Mouse (Mus musculus) 416B (cell line): ENCODE results near the gene AI661453.
A peak's percentile ranks its signal among the peaks of the same experiment; 100 is the strongest.

Experiments used
- DNase-seq: peaks from one replicate; pipeline ENCODE4 v3.0.0; 2011; ENCODE audit warnings: low read depth

AI661453 gene

GRCm38 (mm10) chr17:47467659-47468058, 31.2 kb downstream of the AI661453 start:
- DNase-seq = no peak

- DNase-seq = no peak
Measured at GRCm38 (mm10) chr17:47468063-47468462, 31.6 kb downstream of the AI661453 start.

GRCm38 (mm10) chr17:47468466-47468865, 32.1 kb downstream of the AI661453 start:
- DNase-seq = no peak

- no peak for DNase-seq
Measured at GRCm38 (mm10) chr17:47469642-47470041, 33.2 kb downstream of the AI661453 start.

GRCm38 (mm10) chr17:47470121-47470520, 33.7 kb downstream of the AI661453 start:
- no peak for DNase-seq

GRCm38 (mm10) chr17:47470686-47471085, 34.3 kb downstream of the AI661453 start:
- DNase-seq = no peak

- DNase-seq = peak; percentile 29
Measured at GRCm38 (mm10) chr17:47472435-47473350, 36.3 kb downstream of the AI661453 start.

- DNase-seq = peak; percentile 56
Measured at GRCm38 (mm10) chr17:47473434-47473974, 37.1 kb downstream of the AI661453 start.

GRCm38 (mm10) chr17:47474250-47474649, 37.8 kb downstream of the AI661453 start:
- no peak for DNase-seq

GRCm38 (mm10) chr17:47475181-47475580, 38.8 kb downstream of the AI661453 start:
- DNase-seq = no peak

GRCm38 (mm10) chr17:47475714-47476113, 39.3 kb downstream of the AI661453 start:
- peak; percentile 43 for DNase-seq

GRCm38 (mm10) chr17:47479887-47480286, 43.5 kb downstream of the AI661453 start:
- peak; percentile 15 for DNase-seq

- peak; percentile 80 for DNase-seq
Measured at GRCm38 (mm10) chr17:47482401-47482800, 46.0 kb downstream of the AI661453 start.

- DNase-seq = peak; percentile 66
Measured at GRCm38 (mm10) chr17:47484241-47484921, 48.0 kb downstream of the AI661453 start.

- no peak for DNase-seq
Measured at GRCm38 (mm10) chr17:47484993-47485392, 48.6 kb downstream of the AI661453 start.

- no peak for DNase-seq
Measured at GRCm38 (mm10) chr17:47485791-47486190, 49.4 kb downstream of the AI661453 start.

- no peak for DNase-seq
Measured at GRCm38 (mm10) chr17:47490791-47491190, 54.4 kb downstream of the AI661453 start.

GRCm38 (mm10) chr17:47492731-47493130, 56.3 kb downstream of the AI661453 start:
- no peak for DNase-seq

- DNase-seq = no peak
Measured at GRCm38 (mm10) chr17:47493653-47494052, 57.2 kb downstream of the AI661453 start.

- DNase-seq = no peak
Measured at GRCm38 (mm10) chr17:47494132-47494531, 57.7 kb downstream of the AI661453 start.

- no peak for DNase-seq
Measured at GRCm38 (mm10) chr17:47501531-47501930, 65.1 kb downstream of the AI661453 start.

- DNase-seq = peak; percentile 99
Measured at GRCm38 (mm10) chr17:47501946-47502706, 65.7 kb downstream of the AI661453 start, which contains the start of gene Taf8. Gene Taf8, minus strand, starts transcription at chr17:47502292.
